Mouse (Mus musculus): ENCODE results near the gene Capn15. TPM values are rescaled to one million over a fixed set of nuclear protein-coding genes. Genes with fewer than 3 reads are reported as not detected.

Capn15 gene
- total and polyA plus RNA-seq, 3 experiments = 6.1 to 15.5 (median 7.4) TPM

DNA sequence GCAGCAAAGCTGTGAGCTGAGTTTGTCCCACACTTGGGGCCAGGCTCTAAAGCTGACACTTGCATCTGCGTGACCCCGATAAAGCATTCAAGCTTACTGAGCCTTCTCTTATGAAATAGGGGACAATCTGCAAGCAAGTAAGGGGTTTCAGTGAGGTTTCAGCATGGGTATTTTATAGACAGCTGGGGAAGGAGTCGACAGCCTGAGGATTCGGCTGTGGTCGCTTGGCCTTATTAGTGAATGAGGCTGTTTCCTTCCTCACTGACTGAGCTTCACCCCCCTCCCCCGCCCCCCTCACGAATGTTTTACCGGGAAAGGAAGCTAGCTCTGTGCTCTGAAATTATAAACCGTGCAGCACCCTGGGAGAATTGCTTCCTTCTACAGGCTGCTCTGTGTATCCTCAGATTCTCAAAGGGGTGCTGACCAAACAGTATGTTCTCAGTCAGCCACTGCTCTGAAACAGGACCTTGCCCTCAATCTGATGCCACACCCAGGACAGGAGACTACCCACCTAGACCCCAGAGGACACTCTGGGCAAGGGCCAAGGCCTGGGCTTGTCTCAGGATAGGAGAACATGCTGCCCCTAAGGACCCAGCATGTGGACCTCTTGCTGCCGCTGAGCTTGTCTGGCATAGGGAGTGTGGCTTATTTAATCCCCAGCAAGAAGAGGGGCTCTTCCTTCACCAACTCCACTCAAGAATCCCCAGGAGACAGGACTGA, 20.3 kb upstream of the Capn15 start:
- intact Hi-C loops (cut with DNase I) = no loop called here
- DNase-seq = no peak
- Histone ChIP-seq H3K9ac (ENCODE audit: low read depth, low read length) (no peak overlapping the region), H3K27ac (no peak overlapping the region), H3K27me3 (ENCODE audit: control insufficient read depth, insufficient read depth, low read length) (no peaks in the 10 kb centered on the region), H3K4me1 (ENCODE audit: control insufficient read depth, insufficient read depth, low read length) (peaks cover 3% of the 10 kb centered on the region), H3K79me2 (replicated peaks; ENCODE audit: control insufficient read depth, insufficient read depth, low read length) (no peaks in the 10 kb centered on the region), H3K4me3 (no peak overlapping the region), H3K36me3 (ENCODE audit: control insufficient read depth, insufficient read depth, low read length) (no peaks in the 10 kb centered on the region)
- WGBS = 44% methylated on average over 10 of the region's 10 CpGs
- TF ChIP-seq EP300 (IDR thresholded peaks at IDR 0.05; ENCODE audit: insufficient read depth, low read depth, low read length) (no peak), CTCF (IDR thresholded peaks at IDR 0.05) (no peak), POLR2A (IDR thresholded peaks at IDR 0.05; ENCODE audit: insufficient read depth, low read depth, low read length) (no peak)

- no peak overlapping the region for H3K4me3 ChIP-seq
- H3K27me3 ChIP-seq (ENCODE audit: control insufficient read depth, insufficient read depth, low read length) = no peaks in the 10 kb centered on the region
- no peak overlapping the region for H3K27ac ChIP-seq
- H3K4me1 ChIP-seq (ENCODE audit: control insufficient read depth, insufficient read depth, low read length) = peaks cover 3% of the 10 kb centered on the region
- no peak overlapping the region for H3K9ac ChIP-seq (ENCODE audit: low read depth, low read length)
- H3K79me2 ChIP-seq (replicated peaks; ENCODE audit: control insufficient read depth, insufficient read depth, low read length) = no peaks in the 10 kb centered on the region
- intact Hi-C loops (cut with DNase I) = no loop called here
- no peak for DNase-seq
- no peak for TF ChIP-seq POLR2A (IDR thresholded peaks at IDR 0.05; ENCODE audit: insufficient read depth, low read depth, low read length)
- WGBS = 92% methylated on average over 15 of the region's 15 CpGs
- H3K36me3 ChIP-seq (ENCODE audit: control insufficient read depth, insufficient read depth, low read length) = no peaks in the 10 kb centered on the region
These were observed 19.1 kb upstream of the Capn15 start for GRCm38 (mm10) chr17:26004711-26005110.

- Histone ChIP-seq H3K4me3 (no peak overlapping the region), H3K4me1 (ENCODE audit: control insufficient read depth, insufficient read depth, low read length) (no peaks in the 10 kb centered on the region; the same call in 1 of the 2 replicates), H3K27me3 (ENCODE audit: control insufficient read depth, insufficient read depth, low read length) (no peaks in the 10 kb centered on the region), H3K9ac (ENCODE audit: low read depth, low read length) (no peak overlapping the region), H3K27ac (no peak overlapping the region), H3K79me2 (replicated peaks; ENCODE audit: control insufficient read depth, insufficient read depth, low read length) (no peaks in the 10 kb centered on the region), H3K36me3 (ENCODE audit: control insufficient read depth, insufficient read depth, low read length) (no peaks in the 10 kb centered on the region)
- intact Hi-C loops (cut with DNase I) = no loop called here
- DNase-seq = no peak
- WGBS = 79% methylated on average over 2 of the region's 2 CpGs
- TF ChIP-seq CTCF (IDR thresholded peaks at IDR 0.05) (no peak), POLR2A (IDR thresholded peaks at IDR 0.05; ENCODE audit: insufficient read depth, low read depth, low read length) (no peak), EP300 (IDR thresholded peaks at IDR 0.05; ENCODE audit: insufficient read depth, low read depth, low read length) (no peak)
These were observed 18.3 kb upstream of the Capn15 start for GRCm38 (mm10) chr17:26003864-26004263.

DNA sequence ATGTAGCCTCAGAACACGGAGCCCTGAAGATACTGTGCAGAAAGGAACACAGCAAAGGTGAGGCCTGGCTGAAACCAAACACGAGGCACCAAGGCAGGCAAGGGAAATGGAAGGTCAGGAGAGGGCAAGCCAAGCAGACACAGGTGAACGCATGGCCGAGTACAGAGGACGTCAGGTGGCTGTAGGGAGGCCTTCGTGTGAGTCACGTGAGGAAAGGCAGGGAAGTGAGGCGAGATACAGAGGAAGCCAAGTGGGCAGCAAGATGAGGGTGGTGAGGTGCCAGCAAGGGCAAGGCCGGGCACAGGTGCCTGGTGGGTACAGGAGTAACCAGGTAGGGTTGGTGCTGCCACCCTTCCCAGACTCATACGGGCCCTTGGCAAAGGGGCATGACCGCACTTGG, 12.8 kb upstream of the Capn15 start:
- H3K4me3 ChIP-seq = no peak overlapping the region
- H3K36me3 ChIP-seq (ENCODE audit: control insufficient read depth, insufficient read depth, low read length) = no peaks in the 10 kb centered on the region
- no peak overlapping the region for H3K9ac ChIP-seq (ENCODE audit: low read depth, low read length)
- WGBS = 90% methylated on average over 11 of the region's 11 CpGs
- H3K27me3 ChIP-seq (ENCODE audit: control insufficient read depth, insufficient read depth, low read length) = no peaks in the 10 kb centered on the region
- intact Hi-C loops (cut with DNase I) = no loop called here
- TF ChIP-seq EP300 (IDR thresholded peaks at IDR 0.05; ENCODE audit: insufficient read depth, low read depth, low read length) (no peak), POLR2A (IDR thresholded peaks at IDR 0.05; ENCODE audit: insufficient read depth, low read depth, low read length) (no peak), CTCF (IDR thresholded peaks at IDR 0.05) (no peak)
- no peaks in the 10 kb centered on the region for H3K79me2 ChIP-seq (replicated peaks; ENCODE audit: control insufficient read depth, insufficient read depth, low read length)
- no peak overlapping the region for H3K27ac ChIP-seq
- H3K4me1 ChIP-seq (ENCODE audit: control insufficient read depth, insufficient read depth, low read length) = no peaks in the 10 kb centered on the region
- DNase-seq = no peak

GRCm38 (mm10) chr17:25993489-25993888, 7.9 kb upstream of the Capn15 start:
- no peak for DNase-seq
- H3K27ac ChIP-seq = no peak overlapping the region
- no peaks in the 10 kb centered on the region for H3K4me1 ChIP-seq (ENCODE audit: control insufficient read depth, insufficient read depth, low read length)
- TF ChIP-seq CTCF (IDR thresholded peaks at IDR 0.05) (no peak), EP300 (IDR thresholded peaks at IDR 0.05; ENCODE audit: insufficient read depth, low read depth, low read length) (no peak), POLR2A (IDR thresholded peaks at IDR 0.05; ENCODE audit: insufficient read depth, low read depth, low read length) (no peak)
- no peaks in the 10 kb centered on the region for H3K79me2 ChIP-seq (replicated peaks; ENCODE audit: control insufficient read depth, insufficient read depth, low read length)
- WGBS = 79% methylated on average over 3 of the region's 3 CpGs
- H3K27me3 ChIP-seq (ENCODE audit: control insufficient read depth, insufficient read depth, low read length) = no peaks in the 10 kb centered on the region
- intact Hi-C loops (cut with DNase I) = no loop called here
- no peaks in the 10 kb centered on the region for H3K36me3 ChIP-seq (ENCODE audit: control insufficient read depth, insufficient read depth, low read length)
- H3K4me3 ChIP-seq = no peak overlapping the region
- H3K9ac ChIP-seq (ENCODE audit: low read depth, low read length) = no peak overlapping the region

DNA sequence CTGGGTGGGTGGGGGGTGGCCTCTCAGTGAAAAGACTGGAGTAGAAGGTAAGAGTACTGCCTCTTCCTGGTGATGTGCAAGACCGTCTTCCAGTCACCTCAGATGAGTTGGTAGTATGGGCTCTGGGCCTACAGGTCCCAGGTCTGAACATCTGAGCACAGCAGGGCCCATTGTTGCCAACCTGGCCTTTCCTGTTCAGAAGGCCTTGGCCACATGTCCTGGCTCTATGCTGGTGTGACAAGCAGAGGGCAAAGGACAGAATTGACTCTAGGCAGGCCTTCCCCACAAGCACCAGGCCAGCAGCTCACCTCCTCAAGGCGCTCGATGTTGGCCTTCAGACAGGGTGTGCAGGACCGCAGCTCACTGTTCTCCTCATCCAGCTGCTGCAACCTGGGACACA, 6.7 kb upstream of the Capn15 start:
- no peaks in the 10 kb centered on the region for H3K36me3 ChIP-seq (ENCODE audit: control insufficient read depth, insufficient read depth, low read length)
- no peak for DNase-seq

More for the DNA sequence above, 6.7 kb upstream of the Capn15 start:
- Histone ChIP-seq H3K27ac (no peak overlapping the region), H3K4me3 (no peak overlapping the region), H3K9ac (ENCODE audit: low read depth, low read length) (no peak overlapping the region), H3K4me1 (ENCODE audit: control insufficient read depth, insufficient read depth, low read length) (no peaks in the 10 kb centered on the region), H3K79me2 (replicated peaks; ENCODE audit: control insufficient read depth, insufficient read depth, low read length) (no peaks in the 10 kb centered on the region), H3K27me3 (ENCODE audit: control insufficient read depth, insufficient read depth, low read length) (no peaks in the 10 kb centered on the region)
- no peak for TF ChIP-seq EP300 (IDR thresholded peaks at IDR 0.05; ENCODE audit: insufficient read depth, low read depth, low read length)
- no peak for TF ChIP-seq CTCF (IDR thresholded peaks at IDR 0.05)
- no peak for TF ChIP-seq POLR2A (IDR thresholded peaks at IDR 0.05; ENCODE audit: insufficient read depth, low read depth, low read length)
- 95% methylated on average over 4 of the region's 4 CpGs for WGBS
- intact Hi-C loops (cut with DNase I) = no loop called here

Data from heart, adult 2 months (tissue).